Mouse (Mus musculus): ENCODE measurements around the gene Rcor2.

Rcor2 gene

GRCm38 (mm10) chr19:7267091-7267741 lies at the start of gene Rcor2:
Rcor2 (plus strand) TSS chr19:7267325.
- peak; percentile 45 to 62 for DNase-seq

DNA sequence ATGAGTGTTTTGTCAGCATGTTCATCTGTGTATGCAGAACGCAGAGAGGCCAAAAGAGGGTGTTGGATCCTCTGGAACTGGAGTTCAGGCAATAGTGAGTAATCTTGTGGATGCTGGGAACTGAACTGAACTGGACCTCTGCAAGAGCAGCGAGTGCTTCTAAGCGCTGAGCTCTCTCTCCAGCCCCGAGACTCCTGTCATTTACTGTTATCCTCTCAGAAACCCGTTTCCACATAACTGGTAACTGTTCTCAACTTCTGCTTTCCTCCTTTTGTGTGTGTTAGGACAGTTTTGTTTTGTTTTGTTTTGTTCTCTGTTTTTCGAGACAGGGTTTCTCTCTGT lies 49.2 kb upstream of the Rcor2 start:
- no peak for DNase-seq

DNA sequence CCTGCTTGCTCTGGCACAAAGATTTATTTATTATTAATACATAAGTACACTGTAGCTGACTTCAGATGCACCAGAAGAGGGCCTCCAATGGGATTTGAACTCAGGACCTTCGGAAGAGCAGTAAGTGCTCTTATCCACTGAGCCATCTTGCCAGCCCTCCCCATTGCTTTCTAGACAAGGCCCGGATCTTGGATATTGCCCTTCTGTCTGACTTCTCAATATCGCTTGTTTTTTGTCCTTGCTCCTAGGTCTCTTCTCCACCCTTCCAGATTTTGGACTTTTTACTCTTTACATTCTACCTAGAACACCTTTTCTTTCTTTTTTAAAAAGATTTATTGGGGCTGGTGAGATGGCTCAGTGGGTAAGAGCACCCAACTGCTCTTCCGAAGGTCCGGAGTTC lies 48.4 kb upstream of the Rcor2 start:
- no peak for DNase-seq

DNA sequence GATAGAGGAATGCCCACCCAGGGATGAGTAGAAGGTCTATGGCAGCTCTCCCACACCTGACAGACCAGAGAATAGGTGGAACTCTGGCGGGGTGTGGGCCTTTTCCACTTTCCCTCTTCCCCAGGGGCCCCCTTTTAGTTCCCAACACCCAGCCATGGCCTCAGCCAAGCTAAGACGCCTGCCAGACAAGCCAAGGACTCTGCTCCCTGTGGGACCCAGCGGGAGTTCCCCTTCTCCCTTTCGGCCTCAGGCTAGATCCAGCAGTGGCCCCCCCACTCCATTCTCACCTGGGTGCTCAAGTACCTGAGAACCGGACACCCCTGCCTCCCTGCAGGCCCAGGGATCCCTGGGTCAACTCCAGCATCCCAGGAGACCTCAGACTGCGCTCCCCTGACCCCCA lies 44.9 kb upstream of the Rcor2 start:
- no peak for DNase-seq

DNA sequence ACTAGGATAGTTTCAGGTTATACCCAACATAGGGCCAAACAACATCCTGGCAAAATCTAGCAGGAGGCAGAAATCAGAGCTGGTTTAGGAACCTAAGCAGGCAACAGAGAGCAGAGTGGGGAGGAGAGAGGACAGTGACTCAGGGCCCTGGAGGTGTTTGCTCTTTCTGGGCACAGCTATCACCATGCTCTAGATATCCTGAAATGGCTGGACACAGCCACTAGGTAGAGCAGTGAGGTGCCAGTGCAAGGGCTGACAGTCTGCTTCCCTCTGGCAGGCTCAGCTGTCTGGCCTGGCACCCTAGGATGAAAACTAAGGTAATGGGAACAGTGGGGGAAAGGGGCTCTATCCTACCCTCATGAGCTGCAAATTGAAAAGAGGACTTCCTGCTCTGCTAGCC lies 43.6 kb upstream of the Rcor2 start:
- DNase-seq: no peak

- no peak for DNase-seq
These were observed 42.9 kb upstream of the Rcor2 start for GRCm38 (mm10) chr19:7224253-7224652.

DNA sequence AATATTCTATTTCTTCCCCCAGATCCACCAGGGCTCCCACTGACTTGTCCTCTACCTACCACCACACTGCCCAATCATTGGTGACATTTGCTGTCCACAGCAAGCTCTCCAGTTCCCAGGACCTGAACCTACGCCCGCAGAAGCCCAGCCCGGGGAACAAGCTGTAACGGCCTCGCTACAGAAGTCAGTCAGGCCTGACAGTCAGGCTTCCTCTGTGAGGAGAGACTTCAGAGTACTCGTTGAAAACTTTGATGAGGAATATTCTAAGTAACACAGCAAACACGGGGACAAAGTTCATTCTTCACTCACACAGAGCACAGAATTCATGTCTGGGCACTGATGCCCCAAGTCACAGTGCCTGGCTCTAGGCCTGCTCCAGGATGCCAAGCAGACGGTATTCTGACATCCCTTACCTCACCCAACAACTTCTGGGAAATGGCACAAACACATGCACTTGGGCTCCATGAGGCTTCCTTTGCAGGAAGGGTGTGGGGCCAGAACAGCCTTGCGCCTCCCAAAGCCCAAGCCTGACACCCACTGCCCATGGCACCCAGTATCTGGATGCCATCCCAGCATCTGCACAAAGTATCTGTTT lies 41.9 kb upstream of the Rcor2 start:
- DNase-seq: no peak

GRCm38 (mm10) chr19:7226511-7226914 lies 40.6 kb upstream of the Rcor2 start:
- DNase-seq: no peak

DNA sequence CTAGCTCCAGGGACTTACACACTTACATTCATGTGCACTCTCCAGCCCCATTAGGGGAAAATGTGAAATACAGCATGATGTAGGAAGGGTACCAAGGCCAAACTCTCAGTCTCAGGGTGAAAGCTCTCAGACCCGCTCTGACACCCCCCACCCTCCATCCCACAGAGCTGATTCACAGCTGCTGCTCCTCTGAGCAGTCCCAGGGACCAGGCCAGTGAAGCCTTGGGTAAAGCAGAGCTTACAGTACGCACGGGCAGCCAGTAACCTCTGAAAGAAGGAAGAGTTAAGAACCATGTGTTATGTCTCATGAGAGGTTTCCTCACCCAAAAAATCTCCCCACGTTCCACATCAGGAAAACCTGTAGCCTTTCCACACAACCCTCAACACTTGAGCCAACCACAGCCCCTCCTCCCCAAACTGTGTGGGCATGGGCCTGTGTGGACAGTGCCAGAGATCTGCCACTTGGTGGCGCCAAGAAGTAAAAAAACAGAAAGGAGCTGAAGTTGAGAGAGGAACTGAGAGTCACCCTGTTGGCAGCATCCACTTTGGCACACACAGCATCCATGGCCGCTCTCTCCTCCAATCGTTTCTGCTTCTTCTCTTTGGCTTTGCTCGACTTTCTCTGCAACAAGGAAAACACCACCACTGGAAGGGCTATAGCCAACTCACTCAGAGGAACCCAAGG lies 32.4 kb upstream of the Rcor2 start:
- peak; percentile 83 to 87 for DNase-seq

DNA sequence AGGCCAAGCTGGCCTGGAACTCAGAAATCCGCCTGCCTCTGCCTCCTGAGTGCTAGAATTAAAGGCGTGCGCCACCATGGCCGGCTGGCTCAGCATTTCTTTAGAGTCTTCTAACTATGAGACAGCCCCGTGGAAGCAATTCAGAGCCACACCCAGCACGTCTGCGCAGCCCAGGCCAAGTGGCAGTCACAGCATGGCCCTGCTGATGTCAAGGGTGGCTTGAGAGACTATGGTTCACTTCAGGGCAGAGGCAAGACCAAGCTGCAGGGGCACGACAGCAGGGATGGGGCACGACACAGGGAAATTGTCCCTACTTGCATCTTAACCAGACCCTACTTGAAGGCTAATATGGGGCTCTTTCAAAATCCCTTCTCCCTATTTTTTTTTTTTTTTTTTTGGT lies 31.7 kb upstream of the Rcor2 start:
- no peak for DNase-seq

- DNase-seq: no peak
These were observed 31.1 kb upstream of the Rcor2 start for GRCm38 (mm10) chr19:7236011-7236410.

- DNase-seq: no peak
These were observed 30.4 kb upstream of the Rcor2 start for GRCm38 (mm10) chr19:7236742-7237141.

- DNase-seq: no peak
These were observed 27.6 kb upstream of the Rcor2 start for GRCm38 (mm10) chr19:7239574-7239973.

- DNase-seq: peak; percentile 38 to 39
These were observed 26.8 kb upstream of the Rcor2 start for GRCm38 (mm10) chr19:7240291-7240690.

DNA sequence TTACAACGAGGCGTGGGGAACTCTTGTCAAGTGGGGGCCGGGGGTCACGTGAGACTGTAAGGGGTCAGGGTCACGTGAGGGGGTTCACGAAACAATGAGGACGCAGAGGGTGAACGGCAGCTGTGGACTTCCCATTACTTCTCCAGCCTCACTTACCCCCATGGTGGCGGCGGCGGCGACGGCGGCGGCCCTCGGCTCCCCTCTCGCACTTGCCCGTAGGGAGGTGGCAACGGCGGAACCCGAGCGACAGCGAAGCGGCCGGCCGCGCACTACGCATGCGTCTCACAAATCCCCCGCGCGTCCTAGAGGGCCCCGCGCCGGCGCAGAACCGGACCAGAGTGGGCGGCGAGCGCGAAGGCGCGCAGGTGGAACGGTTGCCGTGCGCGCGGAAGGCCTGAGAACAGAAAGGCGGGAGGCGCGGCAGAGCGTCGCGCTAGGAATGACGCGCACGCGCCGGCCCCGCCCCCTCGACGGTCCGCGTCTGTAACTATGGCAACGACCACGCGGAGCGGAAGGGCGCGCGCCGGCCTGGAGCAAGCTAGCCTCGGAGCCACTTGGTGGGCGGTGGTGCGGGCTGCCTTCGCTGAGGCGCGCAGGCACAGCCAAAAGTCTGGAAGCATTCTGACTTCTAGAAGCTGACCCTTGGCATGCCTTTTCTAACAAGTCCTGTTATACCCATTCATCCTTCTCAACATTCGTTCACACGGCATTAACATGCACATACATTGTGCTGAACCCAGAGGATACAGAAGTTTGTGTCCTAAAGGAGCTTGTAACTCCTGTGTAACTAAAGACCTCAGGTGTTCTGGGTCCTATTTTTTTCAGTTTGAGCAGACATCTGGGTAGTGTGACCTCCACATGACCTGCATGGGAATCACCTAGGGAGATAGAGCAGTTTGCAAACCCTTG lies 26.1 kb upstream of the Rcor2 start, which contains the start of gene Naa40:
Gene Naa40 (minus strand): TSS at position 402 of the 909 bp plus-strand sequence.
- DNase-seq: peak; percentile 94 to 98

GRCm38 (mm10) chr19:7246021-7246420 lies 21.1 kb upstream of the Rcor2 start:
- DNase-seq: no peak

DNA sequence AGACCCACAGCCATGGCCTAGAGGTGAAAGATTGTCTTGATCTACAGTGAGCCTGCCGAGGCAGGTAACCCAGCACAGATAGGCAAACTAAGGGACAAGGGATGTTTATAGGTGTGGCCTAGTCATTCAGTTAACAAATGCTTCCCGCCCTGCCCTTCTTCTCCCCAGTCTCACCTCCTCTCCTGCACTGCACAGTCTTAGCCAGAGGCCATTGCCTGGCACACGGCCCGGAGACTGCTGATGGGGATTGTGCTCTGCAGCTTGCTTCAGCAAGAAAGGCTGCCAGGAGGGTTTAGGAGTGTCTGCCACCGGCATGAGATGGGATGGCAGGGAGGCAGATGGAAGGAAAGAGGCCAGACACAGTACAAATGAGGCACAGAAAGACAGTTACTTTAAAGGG lies 9.2 kb upstream of the Rcor2 start:
- peak; percentile 55 to 81 for DNase-seq

DNA sequence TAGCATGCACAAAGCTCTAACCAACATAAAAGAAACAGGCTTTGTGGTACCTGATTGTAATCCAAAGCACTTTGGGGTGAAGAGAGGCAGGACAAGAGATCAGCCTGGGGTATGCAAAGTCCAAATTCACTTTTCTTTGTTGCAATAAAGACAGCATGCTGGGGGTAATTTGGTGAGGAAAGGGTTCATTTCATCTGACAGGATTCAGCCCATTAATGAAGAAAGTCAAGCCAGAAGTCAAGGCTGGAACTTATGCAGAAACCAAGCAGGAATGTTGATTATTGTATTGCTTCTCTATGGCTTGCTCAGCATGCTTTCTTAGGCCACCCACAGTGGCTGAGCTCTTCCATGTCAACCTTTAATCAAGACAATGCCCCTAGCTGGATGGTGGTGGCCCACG lies 5.6 kb upstream of the Rcor2 start:
- DNase-seq: no peak

DNA sequence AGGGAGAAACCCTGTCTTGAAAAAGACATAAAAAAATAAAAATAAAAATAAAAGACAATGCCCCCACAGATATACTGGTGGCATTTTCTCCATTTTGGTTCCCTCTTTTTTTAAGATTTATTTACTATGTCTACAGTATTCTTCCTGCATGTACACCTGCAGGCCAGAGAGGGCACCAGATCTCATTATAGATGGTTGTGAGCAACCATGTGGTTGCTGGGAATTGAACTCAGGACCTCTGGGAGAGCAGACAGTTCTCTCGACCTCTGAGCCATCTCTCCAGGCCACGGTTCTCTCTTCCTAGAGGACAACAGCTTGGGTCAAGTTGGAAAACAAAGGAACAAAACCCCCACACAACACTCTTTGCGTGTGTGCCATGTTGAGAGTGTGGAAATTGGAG lies 5.2 kb upstream of the Rcor2 start:
- DNase-seq: no peak

GRCm38 (mm10) chr19:7262592-7262991 lies 4.5 kb upstream of the Rcor2 start:
- DNase-seq: no peak

GRCm38 (mm10) chr19:7264088-7264765 lies 2.9 kb upstream of the Rcor2 start:
- DNase-seq: peak; percentile 87 to 92

GRCm38 (mm10) chr19:7264766-7265331 lies 2.3 kb upstream of the Rcor2 start:
- peak in 1 of 2 experiments; percentile 55 for DNase-seq

Measured in cerebellum, postnatal 25 days (tissue).